Mouse (Mus musculus): ENCODE results near the gene Mpc1.
A peak's percentile ranks its signal among the peaks of the same experiment; 100 is the strongest.

Mpc1 gene

DNA sequence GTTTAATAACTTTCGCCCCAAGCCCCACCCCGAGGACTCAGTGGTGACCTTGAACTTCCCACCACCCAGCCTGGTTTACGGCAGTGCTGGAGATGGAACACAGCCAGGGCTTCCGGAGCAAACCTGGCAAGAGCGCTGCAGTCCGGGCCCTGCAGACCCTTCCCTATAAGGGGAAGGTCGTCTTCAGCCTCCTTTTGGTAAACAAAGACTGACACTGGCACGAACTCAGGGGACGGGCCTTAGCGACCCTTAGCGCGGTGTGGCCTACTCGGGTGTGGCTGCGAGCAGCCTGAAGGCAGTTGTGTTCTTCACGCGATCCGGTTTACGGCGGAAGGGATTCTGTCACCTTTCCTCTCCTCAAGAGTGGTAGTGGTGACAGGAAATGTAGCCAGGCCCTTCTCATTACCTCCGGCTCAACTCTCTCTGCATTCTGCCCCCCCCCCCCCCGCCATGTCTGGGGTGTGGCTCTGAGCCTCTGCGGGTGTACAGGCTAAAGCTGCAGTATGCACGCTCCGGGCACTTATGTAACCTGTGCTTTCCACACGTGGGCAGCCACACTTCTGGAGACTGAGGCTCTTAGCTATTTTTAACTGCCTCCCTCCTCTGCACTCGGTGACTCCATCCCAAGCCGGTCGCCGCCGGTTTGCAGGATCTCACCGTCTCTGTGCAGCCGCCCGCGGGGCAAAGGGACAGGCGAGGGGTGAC lies at the start of gene Mpc1:
Gene Mpc1, plus strand, starts transcription at position 84 of the 705 bp plus-strand sequence.
- DNase-seq (ENCODE audit: low spot score in 2 of 2), result peak; percentile 23 to 60

DNA sequence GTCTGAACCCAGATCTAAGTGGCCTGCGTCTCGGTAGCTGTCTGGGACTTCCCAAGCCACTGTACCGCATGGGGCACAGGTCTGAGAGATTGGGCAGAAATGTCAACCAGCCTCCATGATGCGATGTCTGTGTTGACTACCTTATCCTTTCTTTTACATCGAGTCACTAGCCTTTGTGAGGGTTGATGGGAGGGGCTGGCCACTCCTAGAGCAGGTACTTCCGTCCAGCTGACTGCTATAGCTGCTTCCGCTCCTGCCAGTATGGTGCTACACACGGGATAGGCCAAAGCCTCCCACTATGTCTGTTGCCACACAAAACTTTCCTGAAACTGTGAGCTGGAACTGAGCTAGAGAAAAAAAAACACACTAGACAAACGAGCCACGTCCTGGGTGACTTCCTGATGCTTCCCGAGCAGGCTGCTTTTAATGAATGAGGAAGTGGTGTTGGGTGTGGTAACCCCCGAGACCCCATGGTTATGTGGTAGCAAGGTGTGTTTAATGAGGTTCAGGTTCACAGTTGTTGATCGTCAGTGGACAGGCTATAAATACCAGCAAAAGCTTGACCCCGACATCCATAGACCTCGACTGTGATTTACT lies 49.0 kb upstream of the Mpc1 start:
- no peak for DNase-seq (ENCODE audit: low spot score in 2 of 2)

DNA sequence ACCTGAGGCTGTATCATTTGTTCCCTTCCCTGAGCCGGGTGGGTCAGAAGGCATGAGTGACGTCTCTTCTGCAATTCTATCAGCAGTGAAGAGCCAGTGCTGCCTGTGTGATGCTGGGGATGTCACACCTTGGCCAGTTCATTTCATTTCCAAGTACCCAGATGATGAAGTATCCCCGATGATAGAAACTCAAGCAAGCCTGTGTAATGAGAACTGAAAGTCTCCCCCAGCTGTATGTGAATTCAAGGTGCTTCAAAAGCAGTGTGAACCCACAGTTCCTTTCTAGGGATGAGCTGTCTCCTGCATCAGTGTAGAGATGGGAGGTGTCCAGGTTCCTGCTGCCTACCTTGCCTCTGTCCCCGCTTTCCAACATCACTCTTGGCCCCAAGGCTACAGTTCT lies 48.2 kb upstream of the Mpc1 start:
- DNase-seq (ENCODE audit: low spot score in 2 of 2), result no peak

DNA sequence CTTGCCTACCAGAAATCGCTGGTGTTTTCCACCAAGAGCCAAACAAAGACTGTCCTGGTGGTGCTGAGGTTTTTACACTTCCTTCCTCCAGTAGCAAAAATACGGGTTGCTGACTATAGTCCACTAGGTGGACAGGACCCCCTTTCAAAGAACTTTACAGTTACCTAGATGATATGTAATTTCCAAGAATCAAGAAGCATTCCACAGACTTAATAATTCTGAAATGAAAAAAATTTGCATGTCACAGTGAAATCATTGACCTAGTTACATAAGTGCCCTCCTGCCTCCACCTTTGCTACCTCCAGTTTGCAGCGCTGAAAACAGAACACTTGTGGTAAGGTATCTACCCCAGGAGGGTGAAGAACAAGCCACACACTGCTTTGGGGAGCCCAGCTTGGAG lies 47.0 kb upstream of the Mpc1 start, which contains the start of gene Ccr6:
Gene Ccr6, plus strand, starts transcription at position 301 of the 400 bp plus-strand sequence.
- DNase-seq (ENCODE audit: low spot score in 2 of 2), result no peak

DNA sequence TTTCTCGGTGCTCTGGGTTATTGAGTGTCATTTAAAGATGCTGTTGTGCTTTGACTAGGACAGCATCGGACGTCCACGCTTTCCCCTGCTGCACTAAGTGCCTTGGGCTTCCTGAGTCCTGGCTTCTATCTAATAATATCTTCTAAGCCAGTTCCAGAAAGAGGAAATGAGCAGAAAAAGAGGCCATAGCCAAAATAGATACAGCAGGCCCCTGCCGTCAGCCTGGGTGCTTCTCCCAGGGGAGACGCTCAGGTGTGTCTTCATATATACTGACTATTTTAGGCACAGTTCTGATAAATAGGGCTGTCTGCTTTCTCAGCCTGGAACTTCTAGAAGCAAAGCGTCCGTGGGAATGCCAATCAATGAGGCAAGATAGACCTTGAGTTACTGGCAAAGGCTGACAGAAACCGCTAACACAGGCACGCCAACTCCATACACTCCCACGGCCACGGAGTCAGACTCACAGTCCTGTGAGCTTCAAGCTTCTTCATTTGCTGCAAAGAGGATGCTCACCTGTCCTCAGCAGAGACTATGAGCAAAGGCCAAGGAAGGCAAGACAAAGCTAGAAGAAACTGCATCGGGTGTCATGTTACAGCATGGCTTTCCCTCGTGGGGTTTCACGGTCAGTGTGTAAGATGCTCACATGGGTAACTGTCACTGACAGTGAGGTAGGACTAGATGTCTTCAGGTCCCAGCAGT lies 44.5 kb upstream of the Mpc1 start:
- DNase-seq (ENCODE audit: low spot score in 2 of 2), result no peak

DNA sequence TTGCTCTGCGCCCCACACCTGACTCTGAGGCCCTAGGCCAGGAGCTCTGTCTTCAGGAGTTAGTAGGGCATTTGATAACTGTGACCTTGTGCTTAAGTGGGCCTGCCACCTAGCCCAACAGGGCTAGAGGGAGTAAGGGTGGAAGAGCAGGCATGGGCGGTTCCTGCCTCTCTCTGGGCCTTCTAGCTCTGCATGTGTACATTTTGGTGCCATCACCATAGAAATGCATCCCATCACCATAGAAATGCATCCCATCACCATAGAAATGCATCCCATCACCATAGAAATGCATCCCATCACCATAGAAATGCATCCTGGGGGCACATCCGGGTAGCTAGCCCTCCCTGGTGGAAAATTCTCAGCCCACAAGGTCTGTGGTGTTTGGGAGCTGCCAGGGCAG lies 43.1 kb upstream of the Mpc1 start:
- no peak for DNase-seq (ENCODE audit: low spot score in 2 of 2)

DNA sequence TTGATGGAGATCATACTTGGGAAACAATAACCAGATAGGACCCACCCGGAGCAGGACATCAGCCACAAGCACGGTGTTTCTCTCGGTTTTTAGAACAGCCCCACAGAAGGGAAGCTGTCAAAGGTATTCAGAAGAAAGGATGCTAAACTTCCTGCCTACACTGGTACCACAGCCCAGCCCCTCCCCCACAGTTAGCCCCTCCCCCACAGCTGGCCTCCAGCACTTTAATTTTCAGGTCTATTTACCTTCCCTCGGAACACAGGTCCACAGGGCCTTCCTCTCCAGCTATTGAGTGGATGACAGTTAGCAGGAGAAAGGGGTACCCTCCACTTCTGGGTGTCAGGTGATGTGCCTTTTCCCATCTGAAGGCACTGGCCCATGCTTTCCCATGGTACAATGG lies 42.2 kb upstream of the Mpc1 start:
- no peak for DNase-seq (ENCODE audit: low spot score in 2 of 2)

DNA sequence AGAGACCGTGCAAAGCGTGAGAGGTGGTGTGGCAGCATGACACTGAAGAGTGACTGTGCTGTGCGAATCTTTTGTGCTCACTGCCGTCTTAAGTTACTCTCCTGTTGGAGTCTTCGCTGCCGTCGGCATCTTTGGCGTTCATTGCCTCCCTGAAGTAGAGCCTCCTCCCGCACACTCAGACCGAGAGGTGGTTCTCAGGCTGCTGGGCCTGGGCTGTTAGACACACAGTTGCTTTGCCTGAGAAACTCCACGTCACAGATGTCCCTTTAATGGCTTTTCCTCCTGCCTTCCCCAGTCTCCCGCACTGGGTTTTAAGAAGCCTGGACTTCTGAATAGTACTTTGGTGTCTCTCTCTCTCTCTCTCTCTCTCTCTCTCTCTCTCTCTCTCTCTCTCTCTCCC lies 41.1 kb upstream of the Mpc1 start:
- DNase-seq (ENCODE audit: low spot score in 2 of 2), result no peak

DNA sequence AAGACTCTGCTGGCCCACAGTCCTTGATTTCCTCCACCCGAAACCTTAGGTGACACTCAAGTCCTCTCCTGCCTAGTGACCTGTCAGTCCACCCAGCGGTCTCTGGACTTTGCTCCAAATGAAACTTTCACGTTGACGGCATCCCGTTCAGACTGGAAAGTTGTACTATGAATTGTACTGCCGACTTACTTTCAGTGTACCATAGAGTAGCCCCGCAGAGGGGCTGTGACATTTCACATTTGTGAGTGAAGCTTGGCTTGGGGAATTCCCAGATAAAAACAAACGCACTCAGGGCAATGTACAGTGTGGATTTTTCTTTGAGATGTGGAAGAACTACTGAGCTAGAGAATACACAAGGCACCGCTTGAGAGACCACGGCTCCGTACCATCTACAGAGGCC lies 40.5 kb upstream of the Mpc1 start:
- no peak for DNase-seq (ENCODE audit: low spot score in 2 of 2)

DNA sequence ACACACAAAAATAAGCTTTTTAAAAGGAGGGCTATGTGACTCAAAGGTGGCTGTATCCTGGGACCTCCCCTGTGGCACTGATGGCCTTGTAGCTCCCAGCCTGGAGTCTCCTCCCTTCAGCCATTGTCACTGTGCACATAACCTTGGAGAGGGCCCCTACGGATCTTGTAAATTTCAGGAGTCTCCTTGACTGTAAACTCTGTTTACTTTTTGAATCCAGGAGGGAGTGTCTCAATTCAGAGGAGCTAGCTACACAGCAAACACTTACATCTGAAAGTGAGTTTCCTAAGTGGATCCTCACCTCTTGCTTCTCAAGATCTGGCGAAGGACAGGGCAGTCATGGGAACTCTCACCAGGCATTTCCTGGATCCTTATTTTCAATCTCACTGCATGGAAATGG lies 38.6 kb upstream of the Mpc1 start:
- no peak for DNase-seq (ENCODE audit: low spot score in 2 of 2)

DNA sequence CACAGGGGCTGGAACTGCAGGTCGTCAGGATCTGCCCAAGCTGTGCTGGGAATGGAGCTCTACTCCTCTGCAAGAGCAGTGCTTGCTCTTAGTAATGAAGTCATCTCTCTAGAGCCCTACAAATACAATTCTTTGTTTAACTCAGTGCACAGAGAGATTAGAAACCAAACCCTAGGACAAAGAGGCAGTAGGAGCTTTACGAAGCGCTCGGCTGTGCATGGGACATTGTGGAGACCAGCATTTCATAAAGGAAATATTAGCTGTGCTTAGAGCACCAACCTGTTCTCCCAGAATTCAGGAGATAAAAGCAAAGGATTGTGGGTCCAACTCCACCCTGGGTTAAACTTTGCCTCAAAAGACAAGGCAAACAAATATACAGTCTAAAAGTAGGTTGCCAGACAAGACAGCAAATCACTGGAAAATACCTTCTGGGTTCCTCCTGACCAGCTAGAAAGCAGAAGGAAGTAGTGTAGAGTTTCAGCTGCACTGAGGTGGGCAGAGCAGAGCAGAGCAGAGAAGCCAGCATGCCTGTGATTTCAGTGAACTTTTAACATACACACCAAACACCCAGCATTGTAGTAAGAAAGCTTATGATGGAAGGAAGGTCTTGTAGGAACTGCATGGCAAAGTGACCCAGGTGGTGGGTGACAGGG lies 36.5 kb upstream of the Mpc1 start:
- no peak for DNase-seq (ENCODE audit: low spot score in 2 of 2)

DNA sequence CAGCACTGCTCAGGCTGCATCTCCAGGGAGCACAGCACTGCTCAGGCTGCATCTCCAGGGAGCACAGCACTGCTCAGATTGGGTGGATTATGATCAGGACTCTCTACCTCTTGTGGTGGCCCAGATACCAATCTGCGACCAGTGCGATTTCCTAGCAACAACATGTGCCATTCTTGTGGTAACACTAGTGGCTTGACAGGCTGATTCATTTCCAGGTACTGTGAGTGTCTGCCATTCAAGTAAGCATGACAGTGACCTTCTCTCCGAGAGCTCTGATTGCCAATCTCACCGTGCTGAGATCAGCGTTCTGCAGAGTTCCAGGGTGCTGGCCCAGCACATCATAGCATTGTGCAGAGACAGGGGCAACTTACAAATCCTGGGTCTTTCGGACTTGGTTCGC lies 31.0 kb upstream of the Mpc1 start:
- no peak for DNase-seq (ENCODE audit: low spot score in 2 of 2)

DNA sequence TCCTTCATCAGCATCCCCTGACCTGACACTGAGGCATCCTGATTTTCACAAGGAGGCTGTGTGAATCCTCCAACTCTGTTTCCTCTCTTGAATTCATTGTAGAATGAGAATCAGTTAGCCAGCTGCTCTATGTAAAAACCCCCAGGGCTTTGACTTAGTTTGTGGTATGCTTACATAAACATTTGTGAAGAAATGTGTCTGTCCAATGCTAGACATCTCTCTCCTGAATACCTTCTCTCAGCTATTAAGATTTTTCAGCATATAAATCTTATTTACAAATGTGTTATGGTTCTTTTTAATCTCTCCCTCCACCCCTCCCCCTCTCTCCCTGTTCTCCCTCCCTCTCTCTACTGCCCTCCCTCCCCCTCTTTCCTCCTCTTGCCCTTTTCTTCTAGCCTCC lies 28.4 kb upstream of the Mpc1 start:
- no peak for DNase-seq (ENCODE audit: low spot score in 2 of 2)

DNA sequence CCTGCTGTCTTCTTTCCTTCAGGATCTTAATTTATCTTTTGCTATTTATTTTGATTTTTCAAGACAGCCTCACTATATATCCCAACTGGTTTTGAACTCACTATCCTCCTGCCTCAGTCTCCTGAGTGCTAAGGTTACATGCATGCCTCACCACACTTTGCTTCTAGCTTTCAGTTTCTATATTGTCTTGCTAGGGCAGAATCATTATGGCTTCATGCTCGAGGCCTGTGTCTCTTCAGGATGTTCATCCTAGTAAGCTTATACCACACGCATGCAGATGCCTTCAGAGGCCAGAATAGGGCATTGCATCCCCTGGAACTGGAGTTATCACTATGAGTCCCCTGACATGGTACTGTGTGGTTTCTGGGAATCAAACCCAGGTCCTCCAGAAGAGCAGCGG lies 27.8 kb upstream of the Mpc1 start:
- DNase-seq (ENCODE audit: low spot score in 2 of 2), result no peak

DNA sequence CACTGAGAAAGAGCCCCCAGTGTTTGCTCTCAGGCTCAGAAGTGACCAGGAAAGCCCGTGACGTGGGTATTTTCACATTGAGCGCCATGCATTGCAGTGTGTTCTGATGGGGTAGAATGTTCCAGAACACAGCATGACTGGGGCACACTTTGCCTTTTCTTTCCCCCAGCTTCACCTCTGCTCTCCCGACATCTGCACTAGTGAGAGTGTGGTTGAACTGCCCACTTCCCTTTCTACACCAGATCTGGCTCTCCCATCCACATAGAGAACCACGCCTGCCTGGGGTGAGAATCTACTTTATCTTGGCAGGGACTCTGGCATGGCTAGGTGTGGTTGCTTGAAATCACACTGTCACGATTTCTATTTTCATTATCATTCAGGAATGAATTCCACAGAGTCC lies 27.1 kb upstream of the Mpc1 start:
- DNase-seq (ENCODE audit: low spot score in 2 of 2), result no peak

DNA sequence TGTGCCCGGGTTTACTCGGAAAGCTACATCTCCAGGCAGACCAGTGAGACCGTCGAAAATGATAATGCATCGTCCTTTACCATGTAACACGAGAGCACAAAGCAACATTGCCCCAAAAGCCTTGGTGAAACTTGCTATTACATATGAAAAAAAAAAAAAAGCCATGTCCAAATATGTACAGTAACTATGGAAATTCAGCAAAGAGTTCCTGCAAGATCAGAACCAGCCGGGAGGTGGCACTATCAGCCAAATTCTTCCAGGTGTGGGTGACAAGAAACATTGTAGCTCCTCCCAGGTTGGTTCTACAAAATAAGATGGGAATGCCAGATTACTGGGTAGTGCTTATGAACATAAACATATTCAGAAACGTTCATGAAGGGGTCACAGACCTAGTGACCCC lies 25.7 kb upstream of the Mpc1 start:
- no peak for DNase-seq (ENCODE audit: low spot score in 2 of 2)

DNA sequence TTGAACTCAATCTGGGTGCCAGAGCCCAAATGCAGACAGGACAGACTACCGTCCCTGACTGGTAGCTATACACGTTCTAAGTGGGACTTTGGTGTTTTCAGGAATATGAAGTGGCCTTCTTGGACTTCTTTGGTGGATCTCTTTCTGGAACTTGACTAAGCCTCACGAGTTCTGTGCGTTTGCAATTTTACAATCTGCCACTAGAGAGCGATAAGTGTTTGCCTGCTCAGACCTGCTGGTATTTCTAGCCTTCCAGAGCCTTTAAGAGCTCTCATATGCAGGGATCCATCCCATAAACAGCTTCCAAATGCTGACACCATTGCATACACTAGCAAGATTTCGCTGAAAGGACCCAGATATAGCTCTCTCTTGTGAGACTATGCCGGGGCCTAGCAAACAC lies 18.1 kb upstream of the Mpc1 start:
- DNase-seq (ENCODE audit: low spot score in 2 of 2), result peak in 1 of 2 experiments; percentile 43

DNA sequence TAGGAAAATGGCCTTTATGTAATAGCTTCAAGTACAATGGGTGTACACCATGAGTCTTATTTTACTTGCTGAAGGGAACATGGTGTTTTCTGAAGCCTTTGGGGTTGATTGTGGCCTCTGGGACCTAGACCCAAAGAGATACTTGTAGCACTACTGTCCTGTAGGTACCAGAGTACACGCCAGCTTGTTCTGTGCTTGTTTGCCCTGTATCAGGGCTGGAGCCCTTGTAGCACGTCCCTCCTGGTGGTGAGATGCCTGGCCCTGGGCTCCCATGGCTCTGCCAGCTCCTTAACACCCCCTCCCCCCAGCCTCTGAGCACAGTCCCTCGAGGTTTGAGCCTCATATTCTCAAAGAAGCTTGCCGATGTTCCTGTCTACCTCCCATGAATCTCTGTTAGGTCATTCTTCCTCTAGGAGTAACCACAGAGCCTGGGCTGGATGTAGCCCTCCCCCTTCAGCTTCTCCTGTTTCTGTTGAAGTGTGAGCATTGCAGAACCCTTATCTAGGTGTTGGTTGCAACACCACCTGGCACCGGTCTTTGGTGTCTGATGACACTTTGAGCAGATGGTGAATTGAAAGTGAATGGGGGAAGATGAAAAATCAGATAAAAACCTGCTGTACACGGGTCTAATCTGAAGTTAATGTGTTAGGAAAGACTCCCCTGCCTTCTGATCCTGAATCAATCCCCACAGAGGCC lies 10.5 kb upstream of the Mpc1 start:
- no peak for DNase-seq (ENCODE audit: low spot score in 2 of 2)

DNA sequence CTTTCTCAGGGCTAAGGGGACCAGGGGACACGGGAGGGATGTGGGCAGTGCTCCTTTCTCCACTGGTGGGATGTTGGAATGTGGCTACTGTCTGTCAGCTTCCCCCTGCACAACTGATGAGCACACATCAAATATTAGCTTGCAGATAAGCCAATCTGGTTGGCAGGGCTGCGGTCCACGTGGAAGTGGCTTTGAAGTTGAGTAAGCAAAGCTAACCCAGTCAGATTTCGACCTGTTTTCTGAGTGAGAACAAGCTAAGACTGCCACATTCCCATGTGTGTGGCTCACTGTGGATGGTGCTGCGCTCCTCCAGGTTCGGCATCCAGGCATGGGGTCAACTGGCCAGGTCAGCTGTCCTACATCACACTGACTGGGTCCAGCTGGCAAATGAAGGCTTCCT lies 9.8 kb upstream of the Mpc1 start:
- DNase-seq (ENCODE audit: low spot score in 2 of 2), result no peak

DNA sequence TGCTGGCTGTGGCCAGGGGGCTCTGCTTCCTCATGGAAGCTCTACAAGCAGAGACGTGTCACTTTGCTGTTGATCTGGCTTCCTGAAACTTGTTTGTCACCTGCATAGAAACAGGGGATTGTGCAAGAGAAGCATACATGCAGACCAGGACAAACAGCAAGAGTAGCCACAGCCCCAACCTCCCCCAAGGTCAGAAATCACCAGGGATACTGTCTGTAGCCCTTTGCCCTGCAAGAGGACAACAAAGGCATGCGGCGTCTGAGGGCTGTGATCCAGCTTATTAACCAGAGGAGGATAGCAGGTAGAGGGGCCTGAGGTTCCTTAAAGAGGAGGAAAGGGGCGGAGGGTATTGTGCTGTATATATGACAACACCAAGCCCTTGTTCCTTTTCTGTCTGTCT lies 6.6 kb upstream of the Mpc1 start:
- DNase-seq (ENCODE audit: low spot score in 2 of 2), result no peak

DNA sequence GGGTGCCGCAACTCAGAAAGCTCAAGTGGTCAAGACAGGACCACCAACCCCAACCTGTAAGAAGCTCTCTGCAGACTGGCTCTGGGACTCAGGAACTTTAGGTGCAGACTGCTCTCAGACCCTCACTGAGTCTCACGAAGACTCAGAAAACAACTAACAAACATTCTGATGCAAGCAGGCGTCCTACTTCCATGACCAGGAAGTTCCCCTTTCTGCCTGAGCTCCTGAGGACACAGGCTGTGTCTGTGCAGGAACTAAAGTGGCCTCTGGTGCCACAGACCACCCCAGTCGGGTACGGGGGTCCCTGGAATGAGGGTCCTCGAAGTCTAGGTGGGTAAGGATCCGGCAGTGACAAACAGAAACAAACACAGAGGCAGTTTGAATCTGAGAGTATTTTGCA lies 6.0 kb upstream of the Mpc1 start:
- no peak for DNase-seq (ENCODE audit: low spot score in 2 of 2)

DNA sequence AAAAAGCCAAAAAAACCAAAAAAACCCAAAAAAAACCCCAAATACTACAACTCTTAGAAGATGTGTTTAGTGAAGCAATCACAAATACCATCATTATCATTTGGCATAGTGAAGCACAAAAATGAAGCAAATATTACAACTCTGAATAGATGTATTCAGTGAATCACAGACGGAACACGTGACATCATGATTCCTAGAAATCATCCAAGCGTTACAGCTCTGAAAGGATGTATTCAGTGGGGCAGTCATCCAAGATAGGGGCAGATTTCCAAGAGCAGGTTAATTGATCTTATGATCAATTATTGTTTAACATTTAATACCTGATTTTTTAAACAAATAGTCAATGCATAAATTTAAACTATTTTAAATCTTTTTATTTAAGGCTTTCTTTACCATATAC lies 5.4 kb upstream of the Mpc1 start:
- DNase-seq (ENCODE audit: low spot score in 2 of 2), result no peak
